Mouse (Mus musculus) bone marrow macrophage, adult 2 months (primary cell): ENCODE data around the gene Gna13.

ENCODE experiments used
- CTCF ChIP-seq: IDR thresholded peaks from 2 replicates; pipeline ENCODE4 v1.5.1; 2012; ENCODE audit warnings: low read depth, mild to moderate bottlenecking, low read length, moderate library complexity
- POLR2A ChIP-seq: IDR thresholded peaks from 2 replicates; pipeline ENCODE4 v1.6.1; 2012; ENCODE audit warnings: mild to moderate bottlenecking, low read depth, low read length, borderline replicate concordance

GRCm38 (mm10) chr11:109419961-109420566 is 57.4 kb downstream of the Gna13 start:
- TF ChIP-seq CTCF (peak; percentile 54), POLR2A (no peak)
